Mouse (Mus musculus) embryo, embryonic 10.5 days (tissue): Measurements from ENCODE around the gene R3hdm4.

Experiments
- DNase-seq: peaks from one replicate; pipeline ENCODE4 v3.0.0-alpha.2; 2015; ENCODE audit warnings: low spot score

R3hdm4 gene

GRCm38 (mm10) chr10:79942988-79943387, 22.0 kb upstream of the R3hdm4 start:
- DNase-seq = no peak

- no peak for DNase-seq
Observed at GRCm38 (mm10) chr10:79940749-79941148, 19.7 kb upstream of the R3hdm4 start.

GRCm38 (mm10) chr10:79937775-79938526, 16.9 kb upstream of the R3hdm4 start:
- DNase-seq = no peak

GRCm38 (mm10) chr10:79936911-79937441, 16.0 kb upstream of the R3hdm4 start:
- no peak for DNase-seq

- DNase-seq = no peak
Observed at GRCm38 (mm10) chr10:79936284-79936910, 15.4 kb upstream of the R3hdm4 start.

- no peak for DNase-seq
Observed at GRCm38 (mm10) chr10:79934794-79935569, 14.0 kb upstream of the R3hdm4 start.

GRCm38 (mm10) chr10:79934272-79934721, 13.3 kb upstream of the R3hdm4 start:
- no peak for DNase-seq

- DNase-seq = no peak
Observed at GRCm38 (mm10) chr10:79933861-79934260, 12.9 kb upstream of the R3hdm4 start.

- DNase-seq = no peak
Observed at GRCm38 (mm10) chr10:79933145-79933679, 12.2 kb upstream of the R3hdm4 start.

- peak; percentile 80 for DNase-seq
Observed at GRCm38 (mm10) chr10:79932736-79933135, 11.7 kb upstream of the R3hdm4 start.

GRCm38 (mm10) chr10:79931797-79932196, 10.8 kb upstream of the R3hdm4 start:
- no peak for DNase-seq

GRCm38 (mm10) chr10:79930826-79931186, 9.8 kb upstream of the R3hdm4 start:
- no peak for DNase-seq

GRCm38 (mm10) chr10:79929967-79930825, 9.2 kb upstream of the R3hdm4 start:
- DNase-seq = no peak

- peak; percentile 47 for DNase-seq
Observed at GRCm38 (mm10) chr10:79928907-79929701, 8.1 kb upstream of the R3hdm4 start.

GRCm38 (mm10) chr10:79928030-79928694, 7.2 kb upstream of the R3hdm4 start:
- peak; percentile 66 for DNase-seq

- DNase-seq = peak; percentile 77
Observed at GRCm38 (mm10) chr10:79927324-79928029, 6.5 kb upstream of the R3hdm4 start.

GRCm38 (mm10) chr10:79926491-79927323, 5.7 kb upstream of the R3hdm4 start, which contains the start of gene Arid3a:
TSS of gene Arid3a (plus strand) at chr10:79927043.
- peak; percentile 93 for DNase-seq

- no peak for DNase-seq
Observed at GRCm38 (mm10) chr10:79925785-79926490, 4.9 kb upstream of the R3hdm4 start.
